Mouse (Mus musculus) CH12.LX (cell line): ENCODE data around the gene Cwh43.

ENCODE experiments used
- CTCF ChIP-seq, 2 experiments: IDR thresholded peaks in 1 of 2; conservative IDR thresholded peaks in 1 of 2; 2 replicates each; pipeline ENCODE4 v1.5.1; 2011 to 2012; ENCODE audit warnings: low read depth in 2 of 2, low read length in 2 of 2, improper control_type of control experiment in 1 of 2, inconsistent platforms in 1 of 2, mild to moderate bottlenecking in 1 of 2, moderate library complexity in 1 of 2
- POLR2A ChIP-seq: IDR thresholded peaks from 2 replicates; pipeline ENCODE4 v1.6.1; 2011; ENCODE audit warnings: low read depth, mild to moderate bottlenecking, improper control_type of control experiment, low read length

DNA sequence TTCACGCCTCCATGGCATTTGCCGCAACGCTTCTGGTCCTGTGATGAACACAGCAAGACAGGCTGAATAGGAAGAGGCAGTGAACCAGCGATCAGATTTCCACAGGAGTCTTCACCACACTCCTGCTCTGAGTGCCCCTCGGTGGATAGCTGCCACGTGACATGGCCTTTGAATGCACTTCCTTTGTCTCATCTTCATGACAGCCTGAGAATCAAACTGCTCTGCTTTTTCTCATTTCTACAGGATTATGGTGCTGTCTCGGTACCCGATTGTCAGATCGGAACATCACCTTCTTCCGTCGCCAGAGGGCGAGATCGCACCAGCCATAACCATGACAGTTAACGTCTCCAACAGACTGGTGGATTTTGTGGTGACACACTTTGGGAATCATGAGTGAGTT lies 25.7 kb downstream of the Cwh43 start:
- peak; percentile 20 to 93; a peak in 2 of 4 replicates for TF ChIP-seq CTCF (conservative IDR thresholded peaks at IDR 0.05 in 1 of 2, IDR thresholded peaks at IDR 0.05 in 1 of 2; ENCODE audit: low read depth in 2 of 2, low read length in 2 of 2)
- TF ChIP-seq POLR2A, result no peak
